Mouse (Mus musculus): Measurements from ENCODE around the gene Birc5.
"Not testable (repeated sequence)": the region's sequence is repeated elsewhere in the genome, so short reads cannot be mapped to it uniquely, and the experiment has no call there.

The Birc5 gene

GRCm38 (mm10) chr11:117826916-117827315 is 22.1 kb upstream of the Birc5 start:
- peak; percentile 73 for DNase-seq (ENCODE audit: low read depth, low spot score)

DNA sequence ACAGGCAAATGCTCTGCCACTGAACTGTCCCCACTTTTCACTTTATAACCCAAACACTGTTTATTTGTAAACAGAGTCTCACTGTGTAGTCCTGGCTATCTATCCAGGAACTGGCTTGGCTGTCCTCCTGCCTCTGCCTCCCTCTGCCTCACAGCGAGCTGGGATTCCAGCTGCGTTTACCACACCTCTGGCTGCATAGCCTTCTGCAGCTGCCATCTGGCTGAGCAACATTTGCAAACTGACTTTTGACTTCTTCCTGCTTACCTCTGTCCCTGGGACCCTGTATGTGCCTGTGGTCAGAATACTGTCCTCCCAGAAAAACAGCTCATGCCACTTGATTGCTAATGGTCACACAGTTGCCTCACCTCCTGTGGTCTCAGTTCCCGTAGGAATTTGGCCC is 21.7 kb upstream of the Birc5 start:
- DNase-seq (ENCODE audit: low read depth, low spot score), result peak; percentile 80

- peak; percentile 94 for DNase-seq (ENCODE audit: low read depth, low spot score)
Measured at GRCm38 (mm10) chr11:117828149-117828887, 20.7 kb upstream of the Birc5 start.

- DNase-seq (ENCODE audit: low read depth, low spot score), result peak; percentile 56
Measured at GRCm38 (mm10) chr11:117828888-117829604, 20.0 kb upstream of the Birc5 start.

GRCm38 (mm10) chr11:117829671-117830215 is 19.3 kb upstream of the Birc5 start:
- DNase-seq (ENCODE audit: low read depth, low spot score), result no peak

- DNase-seq (ENCODE audit: low read depth, low spot score), result no peak
Measured at GRCm38 (mm10) chr11:117830401-117830800, 18.6 kb upstream of the Birc5 start.

GRCm38 (mm10) chr11:117832086-117832969 is 16.7 kb upstream of the Birc5 start:
- peak; percentile 98 for DNase-seq (ENCODE audit: low read depth, low spot score)

- not testable (repeated sequence) for DNase-seq (ENCODE audit: low read depth, low spot score)
Measured at GRCm38 (mm10) chr11:117833509-117833908, 15.5 kb upstream of the Birc5 start.

DNA sequence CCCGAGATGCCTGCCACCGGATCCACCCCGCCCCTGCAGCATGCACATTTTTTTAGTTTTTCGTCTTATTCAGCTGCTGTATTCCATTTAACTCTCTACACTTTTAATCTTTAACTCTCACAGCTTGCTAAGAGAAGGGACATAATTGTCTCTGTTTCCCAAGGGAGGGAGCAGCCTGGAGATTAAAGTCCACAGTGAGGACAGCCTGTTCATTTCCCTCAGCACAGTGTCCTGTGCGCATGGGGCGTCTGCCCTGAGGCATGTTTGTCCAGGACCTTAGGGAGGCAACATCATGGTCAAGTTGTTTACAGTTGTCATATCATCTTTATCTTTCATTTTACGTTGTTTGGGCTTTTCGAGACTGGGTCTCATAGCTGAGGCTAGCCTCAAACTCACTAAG is 15.0 kb upstream of the Birc5 start:
- no peak for DNase-seq (ENCODE audit: low read depth, low spot score)

- no peak for DNase-seq (ENCODE audit: low read depth, low spot score)
Measured at GRCm38 (mm10) chr11:117836306-117836705, 12.7 kb upstream of the Birc5 start.

DNA sequence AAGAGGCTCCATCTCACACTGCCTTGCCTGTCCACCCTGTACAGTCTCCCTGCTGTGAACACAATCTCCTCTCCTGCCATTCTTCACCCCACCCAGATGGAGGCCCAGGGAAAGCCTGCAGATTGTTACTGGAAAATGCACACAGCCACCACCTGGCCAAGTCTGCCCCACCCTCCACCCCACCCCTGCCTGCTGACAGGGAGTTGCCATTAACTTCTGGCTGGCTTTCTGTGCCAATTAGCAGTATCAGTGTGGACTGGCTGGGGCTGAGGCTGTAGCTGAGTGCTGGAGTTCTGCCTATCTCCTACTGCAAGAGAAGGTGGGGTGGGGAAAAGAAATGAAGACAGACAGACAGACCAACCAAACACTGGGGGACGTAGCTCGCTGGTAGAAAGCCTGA is 10.5 kb upstream of the Birc5 start:
- DNase-seq (ENCODE audit: low read depth, low spot score), result no peak

GRCm38 (mm10) chr11:117839021-117839420 is 10.0 kb upstream of the Birc5 start:
- no peak for DNase-seq (ENCODE audit: low read depth, low spot score)

DNA sequence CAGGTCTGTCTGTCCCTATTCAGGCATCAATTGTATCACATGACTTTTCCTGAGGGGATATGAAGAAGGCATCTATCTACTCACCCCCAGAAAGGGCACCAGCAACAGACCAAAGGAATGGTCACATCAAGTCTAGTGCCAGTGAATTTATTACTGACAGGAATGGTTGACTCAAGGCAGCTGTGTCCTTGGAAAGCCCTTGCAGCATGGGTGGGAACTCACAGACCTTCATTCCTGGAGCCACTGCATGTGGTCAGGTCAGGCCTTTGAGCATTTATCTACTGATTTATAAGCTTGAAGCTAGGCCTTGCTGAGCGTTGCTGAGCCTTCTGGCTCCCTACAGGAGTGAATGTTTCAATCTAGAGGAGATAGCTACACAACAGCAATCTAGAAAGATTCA is 8.1 kb upstream of the Birc5 start:
- DNase-seq (ENCODE audit: low read depth, low spot score), result no peak

GRCm38 (mm10) chr11:117843434-117843833 is 5.6 kb upstream of the Birc5 start:
- DNase-seq (ENCODE audit: low read depth, low spot score), result no peak

GRCm38 (mm10) chr11:117844997-117845396 is 4.1 kb upstream of the Birc5 start:
- no peak for DNase-seq (ENCODE audit: low read depth, low spot score)

- DNase-seq (ENCODE audit: low read depth, low spot score), result no peak
Measured at GRCm38 (mm10) chr11:117845651-117846050, 3.4 kb upstream of the Birc5 start.

GRCm38 (mm10) chr11:117846640-117847039 is 2.4 kb upstream of the Birc5 start:
- peak; percentile 57 for DNase-seq (ENCODE audit: low read depth, low spot score)

- DNase-seq (ENCODE audit: low read depth, low spot score), result peak; percentile 23
Measured at GRCm38 (mm10) chr11:117847593-117848215, 1.3 kb upstream of the Birc5 start.

- peak; percentile 77 for DNase-seq (ENCODE audit: low read depth, low spot score)
Measured at GRCm38 (mm10) chr11:117848271-117848984, 623 bp upstream of the Birc5 start.

DNA sequence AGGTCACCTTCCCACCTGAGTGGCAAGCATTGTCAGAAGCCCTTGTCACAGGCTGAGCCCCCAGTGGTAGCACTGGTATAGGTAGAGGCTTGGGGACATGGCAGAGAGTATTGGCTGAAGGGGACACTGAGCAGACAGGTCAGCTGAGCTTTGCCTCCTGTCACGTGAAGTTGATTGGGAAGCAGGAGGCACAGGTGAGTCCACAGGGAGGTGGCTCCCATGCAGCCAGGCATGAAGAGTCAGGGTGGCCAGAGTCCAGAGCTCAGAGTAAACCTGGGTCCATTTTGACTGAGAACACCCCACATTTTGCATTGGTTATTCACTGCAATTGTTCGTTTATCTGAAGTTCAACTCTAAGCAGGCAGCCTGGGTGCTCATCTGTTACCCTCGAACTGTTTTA is 3.8 kb downstream of the Birc5 start:
- no peak for DNase-seq (ENCODE audit: low read depth, low spot score)

GRCm38 (mm10) chr11:117854241-117854640 is 5.2 kb downstream of the Birc5 start:
- no peak for DNase-seq (ENCODE audit: low read depth, low spot score)

All from A20 (cell line).